Mouse (Mus musculus) olfactory bulb, adult 2 months (tissue): ENCODE data around the gene Entpd7.

Experiments used
- CTCF ChIP-seq: fragments of 200-500 bp; IDR thresholded peaks from 2 replicates; pipeline ENCODE4 v1.5.1; 2012; ENCODE audit warnings: low read depth, mild to moderate bottlenecking, low read length, moderate library complexity; ENCODE audit not compliant: insufficient read depth
- POLR2A ChIP-seq: fragments of 200-500 bp; IDR thresholded peaks from 2 replicates; pipeline ENCODE4 v1.6.1; 2012; ENCODE audit warnings: mild to moderate bottlenecking, low read depth, low read length, moderate library complexity; ENCODE audit not compliant: insufficient read depth

GRCm38 (mm10) chr19:43780391-43780790 is 90.9 kb downstream of the Entpd7 start:
- TF ChIP-seq POLR2A, result no peak
- no peak for TF ChIP-seq CTCF
